In the genomic region with DNA sequence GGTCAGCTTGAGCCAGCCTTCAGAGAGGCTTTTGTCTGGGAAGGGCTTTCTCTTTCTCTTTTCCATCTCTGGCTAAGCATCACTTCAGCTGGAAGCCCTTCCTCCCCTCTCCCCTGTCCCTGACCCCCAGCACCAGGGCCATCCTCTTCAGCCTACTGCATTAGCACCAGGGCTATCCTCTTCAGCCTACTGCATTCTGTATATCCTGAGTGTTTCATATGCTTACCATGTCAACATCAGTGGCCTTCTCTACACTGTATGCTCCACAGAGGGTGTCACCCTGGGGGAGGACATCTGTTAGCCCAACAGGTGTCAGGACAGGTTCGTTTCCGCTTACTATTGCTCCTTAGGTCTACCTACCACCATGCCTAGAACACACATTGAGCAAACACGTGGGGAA, we compare ENCODE assay signal across 17 mouse cellular contexts.
DNase-seq lines count a peak whose midpoint lies in the region; ATAC-seq and TF ChIP-seq lines count a peak whose summit lies in the region.
"Had no signal": no experiment of that assay in that cellular context is flagged by ENCODE, and none has a peak within 500 bp of the region (broad histone marks: within the 10 kb centered on the region; RNA-seq: fewer than 3 reads in every experiment).

No protein-coding gene starts in this region.

- no peak overlapping the region for H3K9ac ChIP-seq in hindbrain, embryonic 11.5 days (ENCODE audit: low read depth, low read length)
- no peak overlapping the region for H3K9ac ChIP-seq in hindbrain, postnatal 0 days (replicated peaks; ENCODE audit: low read length)
- no peak overlapping the region for H3K9ac ChIP-seq in embryonic facial prominence, embryonic 12.5 days
- no peak overlapping the region; the same call in 1 of the 2 replicates for H3K9ac ChIP-seq in hindbrain, embryonic 13.5 days
- no peak overlapping the region for H3K9ac ChIP-seq in midbrain, embryonic 13.5 days (replicated peaks)
- no peak overlapping the region for H3K9ac ChIP-seq in lung, postnatal 0 days (replicated peaks; ENCODE audit: low read depth)

- no peaks in the 10 kb centered on the region for H3K36me3 ChIP-seq in hindbrain, embryonic 11.5 days (ENCODE audit: control insufficient read depth, insufficient read depth, low read length)
- H3K36me3 ChIP-seq in hindbrain, postnatal 0 days (ENCODE audit: insufficient read depth, low read length): no peaks in the 10 kb centered on the region
- H3K36me3 ChIP-seq in embryonic facial prominence, embryonic 12.5 days: no peaks in the 10 kb centered on the region
- no peaks in the 10 kb centered on the region for H3K36me3 ChIP-seq in hindbrain, embryonic 13.5 days
- H3K36me3 ChIP-seq in midbrain, embryonic 13.5 days: no peaks in the 10 kb centered on the region
- H3K36me3 ChIP-seq in lung, postnatal 0 days (ENCODE audit: insufficient read depth, low read length): no peaks in the 10 kb centered on the region

- H3K4me3 ChIP-seq in hindbrain, embryonic 11.5 days (ENCODE audit: low read depth, low read length): no peak overlapping the region
- H3K4me3 ChIP-seq in hindbrain, postnatal 0 days (ENCODE audit: low read length): no peak overlapping the region
- H3K4me3 ChIP-seq in embryonic facial prominence, embryonic 12.5 days: no peak overlapping the region
- H3K4me3 ChIP-seq in hindbrain, embryonic 13.5 days: no peak overlapping the region
- no peak overlapping the region for H3K4me3 ChIP-seq in midbrain, embryonic 13.5 days (replicated peaks)
- no peak overlapping the region for H3K4me3 ChIP-seq in lung, postnatal 0 days (ENCODE audit: low read depth, low read length)
- H3K4me3 ChIP-seq: megakaryocyte, embryonic 14.5 days; myocyte had no signal

- H3K4me1 ChIP-seq in hindbrain, embryonic 11.5 days (replicated peaks; ENCODE audit: control insufficient read depth, insufficient read depth, low read length): peaks cover 13% of the 10 kb centered on the region
- H3K4me1 ChIP-seq in hindbrain, postnatal 0 days (ENCODE audit: insufficient read depth, low read length): 0 out of 2 replicates have a peak, but pooled peaks cover 5% of the 10 kb centered on the region
- peaks cover 33% of the 10 kb centered on the region for H3K4me1 ChIP-seq in embryonic facial prominence, embryonic 12.5 days
- H3K4me1 ChIP-seq in hindbrain, embryonic 13.5 days (replicated peaks): peaks cover 49% of the 10 kb centered on the region
- peaks cover 61% of the 10 kb centered on the region for H3K4me1 ChIP-seq in midbrain, embryonic 13.5 days (replicated peaks)
- H3K4me1 ChIP-seq in lung, postnatal 0 days (ENCODE audit: insufficient read depth, low read depth, low read length): no peaks in the 10 kb centered on the region
- H3K4me1 ChIP-seq: megakaryocyte, embryonic 14.5 days had no signal

- DNase-seq in hindbrain, embryonic 11.5 days (ENCODE audit: low spot score): no peak
- DNase-seq in hindbrain, postnatal 0 days (ENCODE audit: low spot score): no peak
- no peak for DNase-seq in lung, postnatal 0 days (ENCODE audit: low spot score)
- no peak for DNase-seq in gastrocnemius, adult 8-10 months (ENCODE audit: low spot score in 2 of 2)
- DNase-seq: cerebellum, adult 18-20 months; cerebellum, postnatal 25 days; gastrocnemius, postnatal 25 days; kidney, adult 18-20 months; lung, adult 18-20 months; thymus, postnatal 14 days had no signal

- peak overlapping the region; percentile 82 for H3K27ac ChIP-seq in hindbrain, embryonic 11.5 days (ENCODE audit: low read depth, low read length)
- H3K27ac ChIP-seq in hindbrain, postnatal 0 days: no peak overlapping the region
- 0 out of 2 replicates have a peak overlapping the region, but pooled peaks have one; percentile 7 for H3K27ac ChIP-seq in embryonic facial prominence, embryonic 12.5 days
- peak overlapping the region; percentile 68 for H3K27ac ChIP-seq in hindbrain, embryonic 13.5 days
- peak overlapping the region; percentile 82; the same call in 1 of the 2 replicates for H3K27ac ChIP-seq in midbrain, embryonic 13.5 days
- H3K27ac ChIP-seq in lung, postnatal 0 days (ENCODE audit: low read length): no peak overlapping the region
- H3K27ac ChIP-seq: kidney, postnatal 0 days had no signal

- TF ChIP-seq CTCF in hindbrain, postnatal 0 days (IDR thresholded peaks at IDR 0.05; ENCODE audit: low read depth): no peak
- TF ChIP-seq CTCF in lung, postnatal 0 days (IDR thresholded peaks at IDR 0.05): no peak

- no peaks in the 10 kb centered on the region for H3K27me3 ChIP-seq in hindbrain, embryonic 11.5 days (ENCODE audit: control insufficient read depth, insufficient read depth, low read length)
- H3K27me3 ChIP-seq in hindbrain, postnatal 0 days (ENCODE audit: insufficient read depth, low read length): no peaks in the 10 kb centered on the region
- no peaks in the 10 kb centered on the region for H3K27me3 ChIP-seq in embryonic facial prominence, embryonic 12.5 days
- no peaks in the 10 kb centered on the region for H3K27me3 ChIP-seq in hindbrain, embryonic 13.5 days
- H3K27me3 ChIP-seq in midbrain, embryonic 13.5 days: no peaks in the 10 kb centered on the region
- H3K27me3 ChIP-seq in lung, postnatal 0 days (replicated peaks; ENCODE audit: insufficient read depth, low read length): no peaks in the 10 kb centered on the region

- H3K9me3 ChIP-seq in hindbrain, embryonic 11.5 days (ENCODE audit: control insufficient read depth, low read length): no peaks in the 10 kb centered on the region
- H3K9me3 ChIP-seq in hindbrain, postnatal 0 days (ENCODE audit: low read length): no peaks in the 10 kb centered on the region
- H3K9me3 ChIP-seq in embryonic facial prominence, embryonic 12.5 days: no peaks in the 10 kb centered on the region
- H3K9me3 ChIP-seq in hindbrain, embryonic 13.5 days: no peaks in the 10 kb centered on the region
- H3K9me3 ChIP-seq in midbrain, embryonic 13.5 days: no peaks in the 10 kb centered on the region
- no peaks in the 10 kb centered on the region for H3K9me3 ChIP-seq in lung, postnatal 0 days (ENCODE audit: low read length)
- H3K9me3 ChIP-seq: megakaryocyte, embryonic 14.5 days had no signal

- peak; percentile 25; the same call in 1 of the 2 replicates for ATAC-seq in hindbrain, embryonic 11.5 days (ENCODE audit: low FRiP score)
- no peak for ATAC-seq in hindbrain, postnatal 0 days
- no peak; the same call in 1 of the 2 replicates for ATAC-seq in embryonic facial prominence, embryonic 12.5 days (ENCODE audit: insufficient number of reproducible peaks, insufficient read depth, low FRiP score, low TSS enrichment)
- ATAC-seq in hindbrain, embryonic 13.5 days (ENCODE audit: low FRiP score): peak; percentile 57; the same call in 1 of the 2 replicates
- 0 out of 2 replicates have a peak, but pooled peaks have one; percentile 40 for ATAC-seq in midbrain, embryonic 13.5 days
- ATAC-seq in lung, postnatal 0 days: no peak

- TF ChIP-seq EP300 in lung, postnatal 0 days (IDR thresholded peaks at IDR 0.05): no peak

- H3K4me2 ChIP-seq in hindbrain, embryonic 11.5 days (replicated peaks; ENCODE audit: low read depth, low read length): no peak overlapping the region
- no peak overlapping the region for H3K4me2 ChIP-seq in hindbrain, postnatal 0 days (ENCODE audit: low read depth, low read length)
- no peak overlapping the region for H3K4me2 ChIP-seq in embryonic facial prominence, embryonic 12.5 days (replicated peaks)
- H3K4me2 ChIP-seq in hindbrain, embryonic 13.5 days: no peak overlapping the region
- H3K4me2 ChIP-seq in midbrain, embryonic 13.5 days (replicated peaks): no peak overlapping the region
- no peak overlapping the region for H3K4me2 ChIP-seq in lung, postnatal 0 days (replicated peaks; ENCODE audit: low read depth, low read length)
- H3K4me2 ChIP-seq: liver, embryonic 11.5 days had no signal

- 61% methylated on average over 3 of the region's 3 CpGs for WGBS in hindbrain, embryonic 11.5 days
- 57% methylated on average over 3 of the region's 3 CpGs for WGBS in hindbrain, postnatal 0 days
- 45% methylated on average over 3 of the region's 3 CpGs for WGBS in embryonic facial prominence, embryonic 12.5 days
- WGBS in hindbrain, embryonic 13.5 days: 60% methylated on average over 3 of the region's 3 CpGs
- 55% methylated on average over 3 of the region's 3 CpGs for whole genome bisulfite sequencing in midbrain, embryonic 13.5 days
- WGBS in lung, postnatal 0 days: 47% methylated on average over 3 of the region's 3 CpGs

Comparison
In these comparisons a context has a peak if more than half of its experiments do, and no peak if none do; other contexts are left out.
1. ATAC-seq: peak in hindbrain, embryonic 11.5 days (single experiment), hindbrain, embryonic 13.5 days (single experiment) and midbrain, embryonic 13.5 days (single experiment); none in hindbrain, postnatal 0 days (single experiment), embryonic facial prominence, embryonic 12.5 days (single experiment) and lung, postnatal 0 days (single experiment).
2. H3K27ac ChIP-seq: peak in hindbrain, embryonic 11.5 days (single experiment), embryonic facial prominence, embryonic 12.5 days (single experiment), hindbrain, embryonic 13.5 days (single experiment) and midbrain, embryonic 13.5 days (single experiment); none in hindbrain, postnatal 0 days (single experiment) and lung, postnatal 0 days (single experiment).